Mouse (Mus musculus) testis, postnatal 14 days (tissue): ENCODE results near the gene Kcnj11.

ENCODE experiments used
- DNase-seq: peaks from one replicate; pipeline ENCODE4 v3.0.0; 2021; ENCODE audit warnings: low spot score

The Kcnj11 gene

GRCm38 (mm10) chr7:46100563-46100962, at the start of gene Kcnj11:
Gene Kcnj11, minus strand, starts transcription at chr7:46100764.
- DNase-seq = peak; percentile 83

GRCm38 (mm10) chr7:46147417-46147816, 46.9 kb upstream of the Kcnj11 start:
- no peak for DNase-seq

GRCm38 (mm10) chr7:46146675-46147308, 46.2 kb upstream of the Kcnj11 start:
- no peak for DNase-seq

- no peak for DNase-seq
These were observed 43.5 kb upstream of the Kcnj11 start for GRCm38 (mm10) chr7:46144061-46144460.

- no peak for DNase-seq
These were observed 37.9 kb upstream of the Kcnj11 start for GRCm38 (mm10) chr7:46138329-46138930.

- no peak for DNase-seq
These were observed 33.3 kb upstream of the Kcnj11 start for GRCm38 (mm10) chr7:46133858-46134257.

- DNase-seq = no peak
These were observed 31.7 kb upstream of the Kcnj11 start for GRCm38 (mm10) chr7:46132229-46132628.

GRCm38 (mm10) chr7:46131806-46132205, 31.2 kb upstream of the Kcnj11 start:
- no peak for DNase-seq

- DNase-seq = no peak
These were observed 30.7 kb upstream of the Kcnj11 start for GRCm38 (mm10) chr7:46131266-46131665.

- DNase-seq = no peak
These were observed 30.2 kb upstream of the Kcnj11 start for GRCm38 (mm10) chr7:46130723-46131122.

- DNase-seq = no peak
These were observed 29.1 kb upstream of the Kcnj11 start for GRCm38 (mm10) chr7:46129463-46130179.

GRCm38 (mm10) chr7:46128196-46128595, 27.6 kb upstream of the Kcnj11 start:
- DNase-seq = no peak

GRCm38 (mm10) chr7:46125340-46125739, 24.8 kb upstream of the Kcnj11 start:
- DNase-seq = no peak

GRCm38 (mm10) chr7:46124460-46124859, 23.9 kb upstream of the Kcnj11 start:
- DNase-seq = no peak

GRCm38 (mm10) chr7:46122964-46123363, 22.4 kb upstream of the Kcnj11 start:
- DNase-seq = no peak

GRCm38 (mm10) chr7:46117035-46117434, 16.5 kb upstream of the Kcnj11 start:
- no peak for DNase-seq

- no peak for DNase-seq
These were observed 15.6 kb upstream of the Kcnj11 start for GRCm38 (mm10) chr7:46116118-46116581.

- DNase-seq = no peak
These were observed 12.9 kb upstream of the Kcnj11 start for GRCm38 (mm10) chr7:46113435-46113834.

GRCm38 (mm10) chr7:46111938-46112337, 11.4 kb upstream of the Kcnj11 start:
- DNase-seq = no peak

GRCm38 (mm10) chr7:46111212-46111817, 10.8 kb upstream of the Kcnj11 start:
- DNase-seq = no peak

GRCm38 (mm10) chr7:46110079-46110478, 9.5 kb upstream of the Kcnj11 start:
- DNase-seq = no peak

- no peak for DNase-seq
These were observed 4.9 kb upstream of the Kcnj11 start for GRCm38 (mm10) chr7:46105484-46105883.
